Mouse (Mus musculus) erythroid progenitor cell, adult 5-6 weeks (primary cell): ENCODE results near the gene Synpo2l. TPM values are rescaled to one million over a fixed set of nuclear protein-coding genes. Genes with fewer than 3 reads are reported as not detected.
"Not testable (repeated sequence)": the region's sequence is repeated elsewhere in the genome, so short reads cannot be mapped to it uniquely, and the experiment has no call there.

Source experiments
- ATAC-seq: replicated peaks from 2 replicates; pipeline ENCODE4 v1.8.0; 2016; ENCODE audit warnings: moderate number of reproducible peaks, mild to moderate bottlenecking, moderate TSS enrichment, inconsistent platforms; ENCODE audit not compliant: poor library complexity, low FRiP score, severe bottlenecking
- total RNA-seq, 2 experiments: library from RNA; stranded (forward) in 1 of 2; stranded (reverse) in 1 of 2; fragments of 150-400 nt in 1 of 2; fragments of 186-747, 209-891 nt in 1 of 2; gene quantifications; 2 replicates each; pipeline versions ENCODE4 v1.2.3 to v1.2.4; 2015 to 2017; ENCODE audit warnings: low replicate concordance in 2 of 2

Synpo2l gene
- total RNA-seq, 2 experiments from 2014 or later = not detected

- no peak for ATAC-seq
Measured at GRCm38 (mm10) chr14:20651000-20651399, 17.2 kb downstream of the Synpo2l start.

DNA sequence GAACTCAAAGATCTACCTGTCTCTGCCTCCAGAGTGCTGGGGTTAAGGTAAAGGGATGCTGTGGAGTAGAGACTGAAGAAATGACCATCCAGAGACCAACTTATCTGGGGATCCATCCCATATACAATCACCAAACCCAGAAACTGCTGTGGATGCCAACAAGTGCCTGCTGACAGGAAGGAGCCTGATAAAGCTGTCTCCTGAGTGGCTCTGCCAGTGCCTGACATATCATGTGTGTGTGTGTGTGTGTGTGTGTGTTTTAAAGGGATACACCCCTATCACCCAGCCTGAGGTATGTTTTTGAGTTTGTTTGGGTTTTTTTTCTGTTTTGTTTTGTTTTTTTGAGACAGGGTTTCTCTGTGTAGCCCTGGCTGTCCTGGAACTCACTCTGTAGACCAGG, 21.8 kb downstream of the Synpo2l start:
- peak; percentile 68; the same call in 1 of the 2 replicates for ATAC-seq

- ATAC-seq = no peak
Measured at GRCm38 (mm10) chr14:20645547-20645946, 22.6 kb downstream of the Synpo2l start.

- peak; percentile 25 for ATAC-seq
Measured at GRCm38 (mm10) chr14:20641438-20641875, 26.7 kb downstream of the Synpo2l start.

- ATAC-seq = peak; percentile 97
Measured at GRCm38 (mm10) chr14:20640644-20641437, 27.3 kb downstream of the Synpo2l start, which contains the start of gene Usp54. Gene Usp54, minus strand, starts transcription at chr14:20641063.

- ATAC-seq = peak; percentile 37; the same call in 1 of the 2 replicates
Measured at GRCm38 (mm10) chr14:20639918-20640619, 28.1 kb downstream of the Synpo2l start.

- no peak for ATAC-seq
Measured at GRCm38 (mm10) chr14:20638702-20639101, 29.5 kb downstream of the Synpo2l start.

- no peak for ATAC-seq
Measured at GRCm38 (mm10) chr14:20637818-20638574, 30.2 kb downstream of the Synpo2l start.

- ATAC-seq = not testable (repeated sequence)
Measured at GRCm38 (mm10) chr14:20636968-20637367, 31.2 kb downstream of the Synpo2l start.

DNA sequence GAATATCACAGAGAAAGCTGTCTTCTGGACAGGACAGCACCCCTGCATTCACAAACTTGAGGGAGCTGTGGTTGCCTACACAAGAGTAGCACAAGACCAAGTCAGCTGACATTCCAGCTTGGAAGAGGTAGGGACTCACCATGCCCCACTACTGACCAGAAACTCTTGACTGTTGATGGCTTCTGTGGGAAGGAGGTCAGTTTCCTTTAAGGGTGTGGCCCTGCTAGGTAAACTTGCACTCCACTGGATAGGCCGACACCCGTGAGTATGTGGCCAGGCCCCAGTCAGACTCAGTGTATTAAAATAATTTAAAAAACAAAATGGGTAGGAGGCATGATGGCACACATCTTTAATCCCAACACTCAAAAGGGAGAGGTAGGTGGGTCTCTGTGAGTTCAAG, 32.6 kb downstream of the Synpo2l start:
- ATAC-seq = no peak

DNA sequence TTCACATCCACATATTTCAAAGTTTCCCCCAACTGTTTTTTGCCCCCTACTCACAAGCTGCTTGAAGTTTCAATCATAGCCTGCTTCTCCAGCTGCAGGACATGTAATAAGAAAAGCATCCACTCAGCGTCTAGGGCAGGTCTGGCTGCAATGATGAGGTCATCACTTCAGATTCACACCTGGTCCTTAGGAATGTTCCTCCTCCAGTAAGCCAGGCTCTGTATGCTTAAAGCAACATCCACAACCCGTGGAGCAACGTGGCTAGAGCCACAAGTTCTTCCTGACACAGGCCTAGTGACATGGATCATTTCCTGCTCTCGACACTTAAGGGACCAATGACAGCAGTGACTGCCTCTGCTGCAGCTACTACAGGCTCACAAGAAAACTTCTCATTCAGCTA, 36.9 kb downstream of the Synpo2l start:
- no peak for ATAC-seq

DNA sequence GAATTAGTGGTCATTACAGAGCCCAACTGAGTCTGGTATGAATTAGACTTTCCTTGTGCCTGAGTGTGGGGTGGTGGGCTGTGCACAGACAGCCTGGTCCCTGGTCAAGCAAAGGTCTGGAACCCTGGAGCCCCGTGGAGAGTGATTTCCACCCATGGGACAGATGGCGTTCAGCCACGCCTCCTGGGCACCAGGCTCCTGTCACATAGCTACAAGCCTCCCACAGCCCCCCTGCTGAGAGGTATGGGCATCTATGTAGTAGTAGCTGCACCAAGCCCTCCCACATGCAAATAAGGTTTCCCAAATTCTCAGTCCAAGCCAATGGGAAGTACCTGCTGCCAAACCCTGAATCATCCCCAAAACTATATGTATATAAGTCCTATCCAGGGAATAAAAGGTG, 41.2 kb downstream of the Synpo2l start:
- no peak for ATAC-seq

DNA sequence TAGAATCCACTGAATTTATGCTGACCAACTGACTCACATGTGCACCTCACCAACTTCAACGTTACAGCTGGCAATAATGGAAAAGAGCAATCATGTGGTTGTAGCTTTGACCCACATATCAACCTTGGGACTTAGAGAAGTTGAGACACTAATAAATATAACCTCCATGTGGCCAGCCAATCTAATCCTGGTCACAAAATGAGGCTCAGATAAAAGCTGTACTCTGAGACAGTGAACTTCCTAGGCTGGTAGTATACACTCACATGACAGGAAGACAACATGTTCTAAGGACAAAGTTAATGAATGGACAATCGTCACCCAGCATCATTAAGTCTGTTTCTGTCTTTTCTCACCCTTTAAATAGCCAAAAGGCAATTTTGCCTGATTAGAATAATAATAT, 41.7 kb downstream of the Synpo2l start:
- ATAC-seq = no peak

DNA sequence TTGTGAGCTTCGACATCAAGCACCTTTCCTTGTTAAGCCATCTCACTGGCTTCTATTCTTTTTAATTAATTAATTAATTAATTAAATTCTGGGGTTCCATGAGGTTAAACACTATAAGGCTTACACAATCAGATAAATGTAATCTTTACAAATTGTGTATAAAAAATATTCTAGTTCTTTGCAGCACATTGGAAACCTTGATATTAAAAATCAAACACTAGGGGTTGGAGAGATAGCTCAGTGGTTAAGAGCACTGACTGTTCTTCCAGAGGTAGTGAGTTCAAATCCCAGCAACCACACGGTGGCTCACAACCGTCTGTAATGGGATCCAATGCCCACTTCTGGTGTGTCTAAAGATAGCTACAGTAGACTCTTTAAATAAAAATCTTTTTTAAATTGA, 45.2 kb downstream of the Synpo2l start:
- ATAC-seq = no peak

GRCm38 (mm10) chr14:20622412-20622811, 45.7 kb downstream of the Synpo2l start:
- ATAC-seq = peak; percentile 69; the same call in 1 of the 2 replicates

DNA sequence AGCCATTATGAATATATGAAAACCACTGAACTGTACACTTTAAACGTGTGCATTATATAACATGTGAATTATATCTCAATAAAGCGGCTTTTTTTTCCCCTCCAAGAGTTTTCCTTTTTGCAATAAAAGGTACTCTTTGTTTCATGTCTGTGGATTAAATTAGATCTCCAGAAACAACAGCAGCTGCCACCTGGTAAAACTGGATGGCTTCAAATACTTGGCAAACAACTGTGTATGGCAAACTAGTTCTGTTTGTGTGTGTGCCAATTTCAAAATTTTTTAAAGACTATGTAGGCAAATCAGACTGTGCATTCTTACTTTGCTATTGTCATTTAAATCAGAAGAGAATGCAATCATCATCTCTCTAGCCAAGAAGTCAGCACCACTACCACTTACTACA, 46.3 kb downstream of the Synpo2l start:
- no peak for ATAC-seq

GRCm38 (mm10) chr14:20619131-20619530, 49.0 kb downstream of the Synpo2l start:
- ATAC-seq = no peak

GRCm38 (mm10) chr14:20618211-20618610, 49.9 kb downstream of the Synpo2l start:
- peak; percentile 59; the same call in 1 of the 2 replicates for ATAC-seq

DNA sequence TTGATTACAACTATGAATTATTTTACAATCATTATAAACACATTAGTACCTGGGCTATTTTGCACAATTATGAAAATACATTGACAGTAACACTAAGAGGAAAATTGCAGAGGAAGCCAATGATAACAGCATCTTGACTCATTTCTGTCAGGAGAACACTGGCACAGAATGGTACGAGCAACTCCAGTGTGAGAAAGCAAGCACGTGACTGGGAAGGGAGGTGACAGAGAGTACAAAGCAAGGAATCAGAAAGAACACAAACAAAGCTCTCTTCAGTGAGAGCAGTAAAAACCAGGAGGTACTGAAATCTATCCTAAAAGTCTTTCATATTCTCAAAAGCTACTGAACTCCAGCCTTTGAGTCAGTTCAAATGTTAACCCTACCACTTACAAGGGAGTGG, 51.7 kb downstream of the Synpo2l start:
- ATAC-seq = 0 out of 2 replicates have a peak, but pooled peaks have one; percentile 46

- no peak for ATAC-seq
Measured at GRCm38 (mm10) chr14:20615075-20615474, 53.1 kb downstream of the Synpo2l start.
